Mouse (Mus musculus) layer of hippocampus, adult 9-11 months (tissue): ENCODE measurements around the gene Plekhg3.

ENCODE experiments used
- DNase-seq: peaks from one replicate; pipeline ENCODE4 v3.0.0; 2022

The Plekhg3 gene

GRCm38 (mm10) chr12:76554392-76554791 lies 23.7 kb downstream of the Plekhg3 start:
- no peak for DNase-seq

- DNase-seq: no peak
Observed at GRCm38 (mm10) chr12:76554871-76555386, 24.2 kb downstream of the Plekhg3 start.

- no peak for DNase-seq
Observed at GRCm38 (mm10) chr12:76556187-76556586, 25.5 kb downstream of the Plekhg3 start.

GRCm38 (mm10) chr12:76556745-76557389 lies 26.2 kb downstream of the Plekhg3 start:
- no peak for DNase-seq

GRCm38 (mm10) chr12:76558206-76558605 lies 27.5 kb downstream of the Plekhg3 start:
- DNase-seq: no peak

GRCm38 (mm10) chr12:76562196-76562595 lies 31.5 kb downstream of the Plekhg3 start:
- no peak for DNase-seq

- no peak for DNase-seq
Observed at GRCm38 (mm10) chr12:76566284-76566683, 35.6 kb downstream of the Plekhg3 start.

- no peak for DNase-seq
Observed at GRCm38 (mm10) chr12:76570221-76570940, 39.7 kb downstream of the Plekhg3 start.

GRCm38 (mm10) chr12:76571266-76571665 lies 40.6 kb downstream of the Plekhg3 start:
- DNase-seq: no peak

GRCm38 (mm10) chr12:76572261-76573251 lies 41.9 kb downstream of the Plekhg3 start:
- DNase-seq: no peak

- DNase-seq: no peak
Observed at GRCm38 (mm10) chr12:76573381-76573780, 42.7 kb downstream of the Plekhg3 start.

GRCm38 (mm10) chr12:76574815-76575214 lies 44.1 kb downstream of the Plekhg3 start:
- no peak for DNase-seq

- DNase-seq: no peak
Observed at GRCm38 (mm10) chr12:76576061-76576460, 45.4 kb downstream of the Plekhg3 start.

- DNase-seq: no peak
Observed at GRCm38 (mm10) chr12:76576806-76577205, 46.1 kb downstream of the Plekhg3 start.

GRCm38 (mm10) chr12:76577858-76578257 lies 47.2 kb downstream of the Plekhg3 start:
- no peak for DNase-seq

- DNase-seq: no peak
Observed at GRCm38 (mm10) chr12:76578465-76578864, 47.8 kb downstream of the Plekhg3 start.

GRCm38 (mm10) chr12:76579806-76580205 lies 49.1 kb downstream of the Plekhg3 start:
- DNase-seq: no peak

GRCm38 (mm10) chr12:76582139-76582538 lies 51.4 kb downstream of the Plekhg3 start:
- peak; percentile 72 for DNase-seq

- no peak for DNase-seq
Observed at GRCm38 (mm10) chr12:76582841-76583240, 52.1 kb downstream of the Plekhg3 start.

- DNase-seq: no peak
Observed at GRCm38 (mm10) chr12:76583454-76583853, 52.8 kb downstream of the Plekhg3 start.

GRCm38 (mm10) chr12:76585028-76585427 lies 54.3 kb downstream of the Plekhg3 start:
- no peak for DNase-seq

GRCm38 (mm10) chr12:76587357-76587756 lies 56.7 kb downstream of the Plekhg3 start:
- DNase-seq: no peak

- DNase-seq: no peak
Observed at GRCm38 (mm10) chr12:76589531-76589930, 58.8 kb downstream of the Plekhg3 start.
